Mouse (Mus musculus) ES-Bruce4 (cell line): ENCODE data around the gene Alms1.

Source experiments
- CTCF ChIP-seq: IDR thresholded peaks from one replicate; pipeline ENCODE4 v1.8.1; 2011; ENCODE audit warnings: low read depth, low read length
- EP300 ChIP-seq: IDR thresholded peaks from 2 replicates; pipeline ENCODE4 v1.6.1; 2011; ENCODE audit warnings: low read depth, low read length; ENCODE audit not compliant: insufficient read depth
- POLR2A ChIP-seq: IDR thresholded peaks from one replicate; pipeline ENCODE4 v1.8.1; 2011; ENCODE audit warnings: low read length; ENCODE audit not compliant: insufficient read depth

DNA sequence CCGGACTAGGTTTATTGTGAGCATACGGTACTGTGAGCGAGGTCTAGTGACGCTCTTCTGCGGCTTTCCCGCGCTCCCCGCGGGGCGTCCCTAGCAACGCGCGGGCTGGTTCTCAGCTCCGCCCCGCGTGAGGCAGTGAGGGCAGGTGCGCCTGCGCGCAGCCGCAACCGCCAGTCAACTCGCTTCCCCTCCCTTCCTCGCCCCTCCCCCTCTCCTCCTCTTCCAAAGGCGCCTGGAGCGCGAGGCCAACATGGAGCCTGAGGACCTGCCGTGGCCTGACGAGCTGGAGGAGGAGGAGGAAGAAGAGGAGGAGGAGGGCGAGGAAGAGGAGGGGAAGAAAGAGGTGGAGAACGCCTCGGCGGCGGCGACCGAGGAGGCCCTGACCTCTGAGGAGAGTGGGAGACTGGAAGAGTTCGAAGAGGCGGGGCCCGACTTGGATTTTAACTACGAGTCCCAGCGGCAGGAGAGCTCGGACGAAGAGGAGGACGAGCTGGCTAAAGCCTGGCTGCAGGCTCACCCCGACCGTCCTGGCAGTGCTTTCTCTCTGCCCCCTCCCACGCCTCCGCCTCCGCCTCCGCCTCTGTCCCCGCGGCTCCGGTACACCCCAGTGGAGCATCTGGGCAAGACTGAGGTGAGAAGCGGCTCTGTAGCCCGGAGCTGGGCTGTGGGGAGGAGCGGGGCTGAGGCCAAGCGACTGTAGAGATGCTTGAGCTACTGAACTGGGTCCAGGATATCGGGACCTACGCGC lies at the start of gene Alms1:
- TF ChIP-seq POLR2A: peak; percentile 94
- TF ChIP-seq CTCF: no peak
- TF ChIP-seq EP300: 0 out of 2 replicates have a peak, but pooled peaks have one; percentile 36
